Mouse (Mus musculus): ENCODE data around the gene Fam45a.

- TF ChIP-seq TAL1 (IDR thresholded peaks at IDR 0.05; ENCODE audit: low read length) (no peak), GATA1 (IDR thresholded peaks at IDR 0.05; ENCODE audit: low read length) (no peak)
These were observed 62.1 kb downstream of the Fam45a start for GRCm38 (mm10) chr19:60873501-60873900.
